In the genomic region with DNA sequence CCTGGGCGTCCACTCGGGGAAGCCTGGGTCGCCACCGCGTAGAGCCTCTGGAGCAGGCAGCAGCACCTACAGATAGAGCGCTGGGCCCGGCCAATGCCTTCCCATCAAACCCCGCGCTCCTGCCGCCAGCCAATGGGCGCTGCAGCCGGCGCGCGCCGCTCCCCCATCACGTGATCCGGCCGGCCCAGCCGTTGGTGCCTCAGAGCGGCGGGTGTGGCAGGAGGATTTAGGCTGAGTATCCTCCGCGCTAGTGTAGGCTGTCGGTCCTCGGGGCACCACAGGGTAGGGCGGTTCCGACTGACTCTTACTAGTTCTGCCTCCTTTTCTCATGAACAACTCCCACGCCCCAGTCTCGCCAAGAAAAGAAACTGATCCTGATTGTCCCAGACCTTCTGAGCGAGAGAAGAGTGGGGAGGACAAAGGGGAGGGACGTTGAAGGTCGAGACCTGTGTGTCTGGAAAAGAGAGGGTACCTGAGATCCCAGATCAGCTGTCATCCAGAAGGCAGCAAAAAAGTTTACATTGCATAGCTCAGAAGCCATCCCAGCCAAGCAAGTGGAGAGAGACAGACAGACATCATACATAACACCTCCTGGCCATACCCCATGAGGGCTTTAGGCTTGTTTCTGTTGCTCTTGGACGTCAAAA, we compare ENCODE assay signal across 8 mouse cellular contexts. TPM values are rescaled to one million over a fixed set of nuclear protein-coding genes. Genes with fewer than 3 reads are reported as not detected.
DNase-seq lines count a peak whose midpoint lies in the region; ATAC-seq and TF ChIP-seq lines count a peak whose summit lies in the region.

Gene Lnpk, minus strand, starts transcription at position 593 of the 647 bp plus-strand sequence.

- ATAC-seq in activated CD4-positive, CD25-positive, alpha-beta regulatory T cell, adult 4 months: peak; percentile 98
- ATAC-seq in megakaryocyte-erythroid progenitor cell, adult 5-6 weeks (replicated peaks; ENCODE audit: low FRiP score, low TSS enrichment, poor library complexity, severe bottlenecking): peak; percentile 97

- intact Hi-C loops in left cerebral cortex, postnatal 10 days (cut with DNase I): no loop called here

- peak within 1 kb of the TSS; percentile 74 for H3K4me3 ChIP-seq in cortical plate, adult 2 months (ENCODE audit: insufficient read depth, low read length)

- DNase-seq in gastrocnemius, adult 8-10 months (ENCODE audit: low spot score in 2 of 2): peak; percentile 82 to 92
- peak; percentile 91 for DNase-seq in induced T-regulatory cell, adult 2 months (ENCODE audit: low read depth)
- DNase-seq in left cerebral cortex, postnatal 10 days (ENCODE audit: extremely low spot score in 1 of 2, low spot score in 2 of 2): peak; percentile 91 to 95
- DNase-seq in right cerebral cortex, postnatal 25 days: peak; percentile 96
- peak; percentile 90 to 93 for DNase-seq in urinary bladder, postnatal 4 days (ENCODE audit: low spot score in 2 of 2)

- H3K4me1 ChIP-seq in cortical plate, adult 2 months (ENCODE audit: control insufficient read depth, insufficient read depth, low read length): peaks cover 3% of the 10 kb centered on the region; the same call in 1 of the 2 replicates

- no peak for TF ChIP-seq CTCF in cortical plate, adult 2 months (IDR thresholded peaks at IDR 0.05; ENCODE audit: extremely low read depth, insufficient read depth, low read length)

- H3K27ac ChIP-seq in cortical plate, adult 2 months (ENCODE audit: insufficient read depth, low read length): no peak within 1 kb of the TSS

- TF ChIP-seq POLR2A in cortical plate, adult 2 months (IDR thresholded peaks at IDR 0.05; ENCODE audit: extremely low read depth, insufficient read depth, low read length): peak; percentile 75; the same call in 1 of the 2 replicates

RNA-seq across cellular contexts. Expression of gene Lnpk, which starts in this region (rescaled TPM):
- 10 to 100 TPM; 29.4 to 32.2 TPM for polyA plus RNA-seq in activated CD4-positive, CD25-positive, alpha-beta regulatory T cell, adult 4 months (2017; shearing (Covaris generic))
- 31.3 and 32.3 TPM in 2 replicates for polyA plus RNA-seq in cortical plate, adult 2 months (2012; rRNA removed)
- total RNA-seq in gastrocnemius, adult 8-10 months (2022): 10 to 100 TPM; 53.3 to 59.6 (median 56.5) TPM
- total RNA-seq in left cerebral cortex, postnatal 10 days (2021): 10 to 100 TPM; 65.3 to 68.8 TPM
- total RNA-seq in megakaryocyte-erythroid progenitor cell, adult 5-6 weeks (2014; fragmentation: Nextera tagmentation): 35.0 and 44.4 TPM in 2 replicates
- 50.0 and 56.6 TPM in 2 replicates for total RNA-seq in megakaryocyte-erythroid progenitor cell, adult 5-6 weeks (2017)
